Mouse (Mus musculus) adipocyte (in vitro differentiated cells): Measurements from ENCODE around the gene B3galt2.
A peak's percentile ranks its signal among the peaks of the same experiment; 100 is the strongest.

ENCODE experiments used
- DNase-seq: peaks from one replicate; pipeline ENCODE4 v3.0.0-alpha.2; 2016; ENCODE audit warnings: low spot score

Gene B3galt2

DNA sequence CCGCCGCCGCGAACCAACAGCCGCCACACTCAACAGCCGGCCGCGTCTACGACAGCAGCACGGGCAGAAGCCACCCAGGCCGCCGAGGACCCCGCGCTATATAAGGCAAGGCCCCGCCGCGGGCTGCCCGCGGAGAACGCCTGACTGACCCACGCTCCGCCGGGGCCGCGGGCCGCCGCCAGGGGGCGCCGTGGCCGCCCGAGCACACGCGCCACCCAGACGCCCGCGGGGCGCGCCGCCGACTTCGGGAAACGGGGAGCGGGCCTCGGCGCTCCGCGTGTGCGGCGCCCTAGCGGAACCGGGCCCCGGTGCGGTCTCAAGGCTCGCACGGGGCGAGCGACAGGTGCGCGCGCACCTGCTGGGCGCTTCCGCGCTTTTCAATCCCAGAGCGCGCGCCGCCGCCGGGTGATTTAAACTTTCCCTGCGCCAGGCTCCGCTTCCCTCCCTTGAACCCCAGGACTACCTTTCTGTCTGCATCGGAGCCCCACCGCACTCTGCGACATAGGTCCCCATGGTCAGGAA, 62.3 kb downstream of the B3galt2 start, which contains the start of gene Cdc73:
TSS of gene Cdc73 (minus strand) at position 153 of the 522 bp plus-strand sequence.
- DNase-seq = peak; percentile 85
